ENCODE assay signal across 9 mouse cellular contexts in the genomic region with DNA sequence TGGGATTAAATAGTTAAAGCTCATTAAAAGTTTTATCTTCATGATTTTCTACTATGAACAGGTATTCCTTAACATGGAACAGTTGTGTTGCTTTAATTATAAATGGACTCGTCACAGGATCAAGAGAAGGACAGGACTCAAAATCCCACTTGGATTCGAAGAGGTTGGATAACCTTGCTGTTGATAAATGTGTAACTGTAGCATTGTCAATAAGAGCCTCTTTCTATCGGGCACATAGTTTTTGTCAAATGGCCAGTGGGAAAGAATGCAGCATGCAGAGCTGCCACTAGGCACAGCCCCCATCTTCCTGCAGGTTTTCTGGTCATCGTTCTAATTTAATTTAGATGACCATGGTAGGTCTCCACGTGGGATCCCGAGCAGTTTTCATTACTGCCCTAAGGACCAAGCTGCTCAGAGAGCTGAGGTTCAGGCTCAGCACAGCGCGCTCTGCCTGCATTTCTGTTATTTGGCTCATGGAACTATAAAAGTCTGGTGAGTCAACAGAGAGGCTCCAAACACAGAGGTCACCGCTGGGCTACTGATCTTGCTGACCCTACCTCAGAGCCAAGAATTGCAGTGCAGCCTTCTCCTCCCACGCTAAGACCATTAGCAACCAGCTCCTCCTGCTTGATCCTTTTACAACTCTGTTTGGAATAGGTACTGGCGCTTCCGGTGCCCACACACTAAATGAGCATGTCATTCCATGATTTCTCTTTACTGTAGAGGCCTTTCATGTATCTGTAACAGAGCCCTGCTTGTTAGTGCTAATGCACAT.
DNase-seq lines count a peak whose midpoint lies in the region; ATAC-seq lines count a peak whose summit lies in the region.
"Had no signal": no experiment of that assay in that cellular context is flagged by ENCODE, and none has a peak within 500 bp of the region (broad histone marks: within the 10 kb centered on the region; RNA-seq: fewer than 3 reads in every experiment).

No protein-coding gene starts in this region.

- peak overlapping the region; percentile 30 for H3K27ac ChIP-seq in liver, embryonic 15.5 days (replicated peaks)

- no peaks in the 10 kb centered on the region for H3K27me3 ChIP-seq in liver, embryonic 15.5 days

- H3K4me1 ChIP-seq in liver, embryonic 15.5 days (replicated peaks) = peaks cover 30% of the 10 kb centered on the region

- WGBS in liver, embryonic 15.5 days (ENCODE audit: insufficient replicate concordance) = 61% methylated on average over 12 of the region's 12 CpGs

- no peak overlapping the region for H3K9ac ChIP-seq in liver, embryonic 15.5 days

- H3K9me3 ChIP-seq in liver, embryonic 15.5 days (replicated peaks) = no peaks in the 10 kb centered on the region

- 0 out of 2 replicates have a peak overlapping the region, but pooled peaks have one; percentile 15 for H3K4me2 ChIP-seq in liver, embryonic 15.5 days

- H3K36me3 ChIP-seq in liver, embryonic 15.5 days (replicated peaks) = no peaks in the 10 kb centered on the region

- DNase-seq in adrenal gland, adult (ENCODE audit: inconsistent age in 2 of 2, low spot score in 1 of 2) = peak; percentile 72
- DNase-seq in adrenal gland, postnatal 4 days (ENCODE audit: low spot score in 2 of 2) = no peak
- DNase-seq in embryo, embryonic 11 days = peak; percentile 45
- DNase-seq in heart, postnatal 10 days = peak; percentile 53 to 55
- no peak for DNase-seq in thymus, postnatal 36 days
- no peak for DNase-seq in frontal cortex, postnatal 14 days (ENCODE audit: low spot score in 2 of 2)
- DNase-seq in right cerebral cortex, adult 18-20 months = no peak
- DNase-seq: left cerebral cortex, postnatal 4 days had no signal

- H3K4me3 ChIP-seq in liver, embryonic 15.5 days (replicated peaks) = no peak overlapping the region

- intact Hi-C loops in heart, postnatal 10 days (cut with DNase I) = loop anchor here (10.0 kb wide), 1 partner anchor 319 kb away; no protein-coding TSS in a partner anchor

- ATAC-seq in liver, embryonic 15.5 days (ENCODE audit: insufficient read depth) = peak; percentile 47

Comparison
In these comparisons a context has a peak if more than half of its experiments do, and no peak if none do; other contexts are left out.
1. DNase-seq: peak in adrenal gland, adult (2 of 2), embryo, embryonic 11 days (single experiment) and heart, postnatal 10 days (2 of 2); none in adrenal gland, postnatal 4 days (0 of 2), thymus, postnatal 36 days (0 of 2), frontal cortex, postnatal 14 days (0 of 2) and right cerebral cortex, adult 18-20 months (single experiment).